Mouse (Mus musculus): ENCODE data around the gene Srbd1.

DNA sequence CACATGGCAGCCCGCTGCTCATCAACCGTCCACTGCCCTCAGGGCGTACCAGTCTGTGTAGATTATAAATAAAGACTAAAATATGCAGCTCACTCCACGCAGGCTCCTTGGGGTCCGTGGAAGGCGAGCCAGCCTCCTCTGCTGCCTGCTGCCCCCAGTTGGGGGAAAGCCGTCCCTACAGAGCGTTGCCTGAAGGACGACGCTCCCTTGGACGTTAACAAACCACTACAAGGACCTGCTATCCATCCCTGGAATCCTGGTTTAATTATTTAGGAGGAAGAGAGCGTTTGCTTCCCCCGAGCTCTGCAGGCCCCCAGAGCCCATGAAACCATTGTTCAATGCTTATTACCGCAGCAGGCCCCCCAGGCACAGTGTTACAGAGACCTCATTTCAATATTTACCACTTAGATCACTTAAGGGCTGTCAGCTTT, 201.4 kb downstream of the Srbd1 start:
- TF ChIP-seq CTCF (IDR thresholded peaks at IDR 0.05; ENCODE audit: low read depth, low read length) (no peak), POLR2AphosphoS5 (IDR thresholded peaks at IDR 0.05; ENCODE audit: insufficient replicate concordance, low read depth, low read length) (no peak), GATA1 (IDR thresholded peaks at IDR 0.05; ENCODE audit: borderline replicate concordance, low read length) (no peak)
